Mouse (Mus musculus) bone marrow macrophage, adult 2 months (primary cell): ENCODE results near the gene Abcb1b.

Experiments used
- CTCF ChIP-seq: IDR thresholded peaks from 2 replicates; pipeline ENCODE4 v1.5.1; 2012; ENCODE audit warnings: low read depth, mild to moderate bottlenecking, low read length, moderate library complexity
- POLR2A ChIP-seq: IDR thresholded peaks from 2 replicates; pipeline ENCODE4 v1.6.1; 2012; ENCODE audit warnings: mild to moderate bottlenecking, low read depth, low read length, borderline replicate concordance

DNA sequence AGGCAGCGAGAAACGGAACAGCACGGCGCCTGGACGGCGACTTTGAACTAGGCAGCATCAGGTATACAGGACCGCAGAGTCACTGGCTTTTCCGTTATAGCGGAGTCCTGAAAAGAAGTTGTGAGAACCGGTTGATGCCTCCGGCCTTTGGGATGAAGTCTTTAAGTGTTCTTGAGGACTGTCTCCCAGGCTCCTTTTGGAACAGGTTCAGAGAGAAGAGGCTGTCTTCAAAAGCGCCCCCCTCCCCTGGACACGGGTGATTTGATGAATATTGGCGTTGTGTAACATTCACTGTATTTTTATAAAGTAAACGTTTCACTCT lies 96.1 kb downstream of the Abcb1b start:
- TF ChIP-seq CTCF: no peak
- TF ChIP-seq POLR2A: no peak
